Mouse (Mus musculus): Measurements from ENCODE around the gene Sap25. TPM values are rescaled to one million over a fixed set of nuclear protein-coding genes. Genes with fewer than 3 reads are reported as not detected.

Gene Sap25
- total RNA-seq, 1 experiment = 12.0 TPM

GRCm38 (mm10) chr5:137598100-137598826 lies 42.9 kb upstream of the Sap25 start:
- in situ Hi-C loops (cut with MboI; ENCODE audit: low sequenced_read_pairs in 2 of 2, unreplicated experiment in 2 of 2) = no loop called here
- peaks cover 0 to 18% of the 10 kb centered on the region in 2 experiments; a peak in 2 of 4 replicates for H3K4me1 ChIP-seq (ENCODE audit: control insufficient read depth in 2 of 2, insufficient read depth in 2 of 2, low read length in 2 of 2, poor library complexity in 1 of 2)
- peak overlapping the region; percentile 13; the same call in 1 of the 2 replicates for H3K27ac ChIP-seq (ENCODE audit: insufficient read depth, low read depth, low read length, poor library complexity, severe bottlenecking)
- peaks cover 5% of the 10 kb centered on the region; the same call in 1 of the 2 replicates for H3K36me3 ChIP-seq (ENCODE audit: control insufficient read depth, insufficient read depth, low read length, poor library complexity, severe bottlenecking)
- no peaks in the 10 kb centered on the region for H3K9me3 ChIP-seq (ENCODE audit: control insufficient read depth, insufficient read depth, low read depth, low read length)
- H3K4me3 ChIP-seq (ENCODE audit: insufficient read depth in 1 of 2, low read depth in 1 of 2, low read length in 2 of 2, poor library complexity in 1 of 2, severe bottlenecking in 1 of 2) = peak overlapping the region in 1 of 2 experiments; percentile 93; a peak in 1 of 4 replicates
- no peak overlapping the region; the same call in 1 of the 2 replicates for H3K9ac ChIP-seq (ENCODE audit: insufficient read depth, low read depth, low read length, poor library complexity, severe bottlenecking)
- TF ChIP-seq CHD2 (IDR thresholded peaks at IDR 0.05; ENCODE audit: low read depth, low read length) (no peak), MAFK (IDR thresholded peaks at IDR 0.05; ENCODE audit: insufficient read depth, low read depth, low read length) (no peak), ZNF384 (IDR thresholded peaks at IDR 0.05; ENCODE audit: low read depth, low read length) (no peak), ZC3H11A (IDR thresholded peaks at IDR 0.05; ENCODE audit: borderline replicate concordance, low read depth, low read length) (no peak), HCFC1 (IDR thresholded peaks at IDR 0.05; ENCODE audit: borderline replicate concordance, insufficient read depth, low read length) (no peak)
- no peak for DNase-seq (ENCODE audit: low read depth, low spot score)

GRCm38 (mm10) chr5:137599600-137599999 lies 41.5 kb upstream of the Sap25 start:
- Histone ChIP-seq H3K4me3 (ENCODE audit: insufficient read depth in 1 of 2, low read depth in 1 of 2, low read length in 2 of 2, poor library complexity in 1 of 2, severe bottlenecking in 1 of 2) (peak overlapping the region; percentile 99), H3K4me1 (ENCODE audit: control insufficient read depth in 2 of 2, insufficient read depth in 2 of 2, low read length in 2 of 2, poor library complexity in 1 of 2) (peaks cover 0 to 15% of the 10 kb centered on the region in 2 experiments; a peak in 2 of 4 replicates), H3K9ac (ENCODE audit: insufficient read depth, low read depth, low read length, poor library complexity, severe bottlenecking) (peak overlapping the region; percentile 86; the same call in 1 of the 2 replicates), H3K9me3 (ENCODE audit: control insufficient read depth, insufficient read depth, low read depth, low read length) (no peaks in the 10 kb centered on the region), H3K27ac (ENCODE audit: insufficient read depth, low read depth, low read length, poor library complexity, severe bottlenecking) (no peak overlapping the region), H3K36me3 (ENCODE audit: control insufficient read depth, insufficient read depth, low read length, poor library complexity, severe bottlenecking) (peaks cover 5% of the 10 kb centered on the region; the same call in 1 of the 2 replicates)
- TF ChIP-seq HCFC1 (IDR thresholded peaks at IDR 0.05; ENCODE audit: borderline replicate concordance, insufficient read depth, low read length) (no peak), ZNF384 (IDR thresholded peaks at IDR 0.05; ENCODE audit: low read depth, low read length) (no peak), ZC3H11A (IDR thresholded peaks at IDR 0.05; ENCODE audit: borderline replicate concordance, low read depth, low read length) (no peak), MAFK (IDR thresholded peaks at IDR 0.05; ENCODE audit: insufficient read depth, low read depth, low read length) (no peak), CHD2 (IDR thresholded peaks at IDR 0.05; ENCODE audit: low read depth, low read length) (no peak)
- no peak for DNase-seq (ENCODE audit: low read depth, low spot score)
- in situ Hi-C loops (cut with MboI; ENCODE audit: low sequenced_read_pairs in 2 of 2, unreplicated experiment in 2 of 2) = no loop called here

- no peak for DNase-seq (ENCODE audit: low read depth, low spot score)
- H3K27ac ChIP-seq (ENCODE audit: insufficient read depth, low read depth, low read length, poor library complexity, severe bottlenecking) = no peak overlapping the region
- in situ Hi-C loops (cut with MboI; ENCODE audit: low sequenced_read_pairs in 2 of 2, unreplicated experiment in 2 of 2) = no loop called here
- H3K4me3 ChIP-seq (ENCODE audit: insufficient read depth in 1 of 2, low read depth in 1 of 2, low read length in 2 of 2, poor library complexity in 1 of 2, severe bottlenecking in 1 of 2) = peak overlapping the region; percentile 99
- H3K4me1 ChIP-seq (ENCODE audit: control insufficient read depth in 2 of 2, insufficient read depth in 2 of 2, low read length in 2 of 2, poor library complexity in 1 of 2) = peaks cover 0 to 15% of the 10 kb centered on the region in 2 experiments; a peak in 2 of 4 replicates
- H3K9ac ChIP-seq (ENCODE audit: insufficient read depth, low read depth, low read length, poor library complexity, severe bottlenecking) = peak overlapping the region; percentile 86
- no peaks in the 10 kb centered on the region for H3K9me3 ChIP-seq (ENCODE audit: control insufficient read depth, insufficient read depth, low read depth, low read length)
- peaks cover 9% of the 10 kb centered on the region for H3K36me3 ChIP-seq (ENCODE audit: control insufficient read depth, insufficient read depth, low read length, poor library complexity, severe bottlenecking)
- no peak for TF ChIP-seq MAFK (IDR thresholded peaks at IDR 0.05; ENCODE audit: insufficient read depth, low read depth, low read length)
- no peak for TF ChIP-seq ZNF384 (IDR thresholded peaks at IDR 0.05; ENCODE audit: low read depth, low read length)
- no peak for TF ChIP-seq ZC3H11A (IDR thresholded peaks at IDR 0.05; ENCODE audit: borderline replicate concordance, low read depth, low read length)
- TF ChIP-seq HCFC1 (IDR thresholded peaks at IDR 0.05; ENCODE audit: borderline replicate concordance, insufficient read depth, low read length) = no peak
- TF ChIP-seq CHD2 (IDR thresholded peaks at IDR 0.05; ENCODE audit: low read depth, low read length) = no peak
These were observed 40.9 kb upstream of the Sap25 start for GRCm38 (mm10) chr5:137600281-137600618.

GRCm38 (mm10) chr5:137600619-137601364 lies 40.3 kb upstream of the Sap25 start, which contains the start of gene Mospd3:
Mospd3 (minus strand) TSS chr5:137601058.
- Histone ChIP-seq H3K36me3 (ENCODE audit: control insufficient read depth, insufficient read depth, low read length, poor library complexity, severe bottlenecking) (peaks cover 14% of the 10 kb centered on the region), H3K9me3 (ENCODE audit: control insufficient read depth, insufficient read depth, low read depth, low read length) (no peaks in the 10 kb centered on the region), H3K9ac (ENCODE audit: insufficient read depth, low read depth, low read length, poor library complexity, severe bottlenecking) (peak within 1 kb of the TSS; percentile 100), H3K27ac (ENCODE audit: insufficient read depth, low read depth, low read length, poor library complexity, severe bottlenecking) (peak within 1 kb of the TSS; percentile 99), H3K4me1 (ENCODE audit: control insufficient read depth in 2 of 2, insufficient read depth in 2 of 2, low read length in 2 of 2, poor library complexity in 1 of 2) (peaks cover 0 to 14% of the 10 kb centered on the region in 2 experiments; a peak in 2 of 4 replicates), H3K4me3 (ENCODE audit: insufficient read depth in 1 of 2, low read depth in 1 of 2, low read length in 2 of 2, poor library complexity in 1 of 2, severe bottlenecking in 1 of 2) (peak within 1 kb of the TSS; percentile 99)
- TF ChIP-seq ZNF384 (IDR thresholded peaks at IDR 0.05; ENCODE audit: low read depth, low read length) (no peak), CHD2 (IDR thresholded peaks at IDR 0.05; ENCODE audit: low read depth, low read length) (peak; percentile 85), HCFC1 (IDR thresholded peaks at IDR 0.05; ENCODE audit: borderline replicate concordance, insufficient read depth, low read length) (peak; percentile 77)
- peak; percentile 97 for DNase-seq (ENCODE audit: low read depth, low spot score)
- in situ Hi-C loops (cut with MboI; ENCODE audit: low sequenced_read_pairs in 2 of 2, unreplicated experiment in 2 of 2) = no loop called here
